Comparison of ENCODE assay signal across 16 mouse cellular contexts in genomic region chrX:160919022-160919637, GRCm38 (mm10). TPM values are rescaled to one million over a fixed set of nuclear protein-coding genes. Genes with fewer than 3 reads are reported as not detected.
"Had no signal": no experiment of that assay in that cellular context is flagged by ENCODE, and none has a peak within 500 bp of the region (broad histone marks: within the 10 kb centered on the region; RNA-seq: fewer than 3 reads in every experiment).

No protein-coding gene starts in this region.

- H3K4me3 ChIP-seq: liver, embryonic 15.5 days; megakaryocyte, embryonic 14.5 days; midbrain, embryonic 10.5 days; midbrain, embryonic 13.5 days; midbrain, embryonic 15.5 days; neural tube, embryonic 12.5 days had no signal

- H3K27ac ChIP-seq: liver, embryonic 15.5 days; midbrain, embryonic 10.5 days; midbrain, embryonic 13.5 days; midbrain, embryonic 15.5 days; neural tube, embryonic 12.5 days had no signal

- H3K9me3 ChIP-seq: liver, embryonic 15.5 days; midbrain, embryonic 10.5 days; midbrain, embryonic 13.5 days; midbrain, embryonic 15.5 days; neural tube, embryonic 12.5 days had no signal

- H3K4me1 ChIP-seq: liver, embryonic 15.5 days; midbrain, embryonic 10.5 days; midbrain, embryonic 13.5 days; midbrain, embryonic 15.5 days; neural tube, embryonic 12.5 days had no signal

- H3K36me3 ChIP-seq: liver, embryonic 15.5 days; midbrain, embryonic 10.5 days; midbrain, embryonic 13.5 days; midbrain, embryonic 15.5 days; neural tube, embryonic 12.5 days had no signal

- H3K9ac ChIP-seq: liver, embryonic 15.5 days; lung, embryonic 14.5 days; midbrain, embryonic 13.5 days; midbrain, embryonic 15.5 days; neural tube, embryonic 12.5 days had no signal

- DNase-seq: lung, adult 18-20 months; lung, embryonic 14.5 days; lung, postnatal 10 days; lung, postnatal 4 days; right cerebral cortex, postnatal 14 days; spleen, adult 18-20 months; thymus, adult 18-20 months; thymus, postnatal 14 days; thymus, postnatal 36 days had no signal

- H3K27me3 ChIP-seq: liver, embryonic 15.5 days; midbrain, embryonic 15.5 days; neural tube, embryonic 12.5 days had no signal

- H3K4me2 ChIP-seq: liver, embryonic 15.5 days; lung, embryonic 14.5 days; midbrain, embryonic 13.5 days; midbrain, embryonic 15.5 days; neural tube, embryonic 12.5 days had no signal

- ATAC-seq: midbrain, embryonic 13.5 days; midbrain, embryonic 15.5 days had no signal

RNA-seq across cellular contexts. Expression of gene Gja6, which starts 12.3 kb away (rescaled TPM):
- total RNA-seq: neutrophil, adult 5-6 weeks had no signal
- polyA plus RNA-seq: lung, embryonic 14.5 days; midbrain, embryonic 13.5 days had no signal
